Mouse (Mus musculus) cerebellum, adult 9-10 months (tissue): ENCODE results near the gene Clca2.
"Not testable (repeated sequence)": the region's sequence is repeated elsewhere in the genome, so short reads cannot be mapped to it uniquely, and the experiment has no call there.

Experiments
- DNase-seq: peaks from one replicate; pipeline ENCODE4 v3.0.0; 2022

Clca2 gene

DNA sequence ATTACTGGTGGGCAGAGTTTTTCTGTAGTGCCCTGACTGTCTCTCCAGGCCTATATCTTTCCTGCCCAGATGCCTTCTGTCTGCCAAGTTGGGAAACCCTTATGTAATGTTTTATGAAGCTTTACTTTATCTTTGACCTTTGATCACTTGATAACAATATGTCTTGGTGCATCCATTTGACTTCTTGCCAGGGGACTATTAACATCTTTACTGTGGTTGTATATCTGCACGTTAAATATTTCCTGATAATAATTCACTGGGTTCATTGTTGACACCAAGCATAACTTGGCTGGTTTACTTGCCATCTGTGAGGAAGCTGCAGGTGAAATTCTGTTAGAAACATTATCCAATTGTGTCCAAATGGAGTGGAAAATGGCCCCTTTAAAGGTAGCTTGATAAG, 16.2 kb downstream of the Clca2 start:
- no peak for DNase-seq

DNA sequence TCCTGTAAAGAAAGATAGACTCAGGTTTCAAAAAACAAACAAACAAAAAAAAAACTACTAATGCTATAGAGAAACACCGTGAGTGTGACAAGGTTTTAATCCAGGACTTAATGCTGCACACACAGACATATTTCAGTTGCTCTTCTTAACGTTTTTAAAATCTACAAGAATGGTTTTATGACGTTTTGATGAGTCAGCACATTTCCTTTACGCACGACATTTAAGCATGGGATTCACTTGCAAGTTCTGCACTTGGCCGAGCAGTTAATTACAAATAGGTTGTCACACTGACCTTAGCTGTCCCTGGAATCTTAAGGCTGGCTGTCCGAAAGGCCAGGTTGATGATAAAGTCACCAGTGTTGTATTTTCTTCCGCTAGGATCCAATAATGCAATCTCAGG, 18.3 kb downstream of the Clca2 start:
- no peak for DNase-seq

DNA sequence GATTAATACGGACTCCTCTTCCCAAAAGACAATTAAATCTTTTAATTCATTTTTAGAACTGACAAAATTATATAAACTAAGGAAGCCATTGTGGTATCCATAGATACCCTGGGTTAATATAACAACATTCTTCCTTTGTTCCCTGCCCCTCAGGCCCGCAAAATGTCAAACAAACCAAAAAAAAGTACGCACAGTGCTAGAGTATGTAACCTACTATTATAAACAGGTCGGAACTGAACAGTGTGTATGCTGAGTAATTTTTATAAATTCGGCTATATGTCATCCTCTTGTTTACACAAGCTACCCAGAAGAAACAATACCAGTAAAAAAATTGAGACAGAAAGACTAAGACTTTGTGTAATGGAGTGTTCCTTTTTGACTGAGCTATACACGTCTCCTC, 20.8 kb downstream of the Clca2 start:
- no peak for DNase-seq

- no peak for DNase-seq
These were observed 26.9 kb downstream of the Clca2 start for GRCm38 (mm10) chr3:145072339-145072738.

DNA sequence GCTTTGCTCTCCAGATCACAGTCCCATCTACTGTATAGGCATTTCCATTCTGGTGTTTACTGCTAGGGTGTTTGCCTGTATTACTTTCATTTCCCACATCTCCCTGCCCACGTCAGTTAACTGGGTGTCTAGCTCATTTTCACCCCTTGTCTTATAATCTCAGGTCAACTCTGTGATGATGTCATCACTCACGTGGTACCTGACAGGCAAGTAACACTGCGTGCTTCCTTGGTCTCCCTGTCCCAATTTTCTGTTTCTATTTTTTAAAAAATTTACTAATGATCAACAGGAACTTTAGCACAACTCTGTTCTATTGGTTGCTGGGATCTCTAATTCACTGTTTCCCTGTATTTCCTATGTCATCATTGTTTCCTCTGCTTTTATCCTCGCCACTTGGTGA, 30.3 kb downstream of the Clca2 start:
- no peak for DNase-seq

- DNase-seq = not testable (repeated sequence)
These were observed 44.1 kb downstream of the Clca2 start for GRCm38 (mm10) chr3:145055138-145055537.

DNA sequence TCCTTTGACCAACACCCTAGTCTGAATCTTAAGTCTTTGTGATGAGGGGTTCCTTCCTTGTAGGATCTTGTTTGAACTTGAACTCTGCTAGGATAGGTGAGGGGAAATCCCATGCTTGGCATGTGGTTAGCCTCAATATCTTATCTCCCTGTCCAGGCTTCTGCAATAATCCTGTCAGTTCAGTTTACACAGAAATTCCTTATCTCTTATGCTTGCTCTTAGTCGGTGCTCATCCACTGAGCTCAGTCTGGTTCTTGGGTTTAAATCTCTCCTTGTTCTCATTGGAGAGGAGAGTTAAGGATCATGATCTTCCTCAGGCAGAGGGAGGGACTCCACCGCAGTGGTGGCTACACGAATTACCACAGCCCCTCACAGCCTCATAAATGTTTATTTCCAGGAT, 49.4 kb downstream of the Clca2 start:
- DNase-seq = no peak

DNA sequence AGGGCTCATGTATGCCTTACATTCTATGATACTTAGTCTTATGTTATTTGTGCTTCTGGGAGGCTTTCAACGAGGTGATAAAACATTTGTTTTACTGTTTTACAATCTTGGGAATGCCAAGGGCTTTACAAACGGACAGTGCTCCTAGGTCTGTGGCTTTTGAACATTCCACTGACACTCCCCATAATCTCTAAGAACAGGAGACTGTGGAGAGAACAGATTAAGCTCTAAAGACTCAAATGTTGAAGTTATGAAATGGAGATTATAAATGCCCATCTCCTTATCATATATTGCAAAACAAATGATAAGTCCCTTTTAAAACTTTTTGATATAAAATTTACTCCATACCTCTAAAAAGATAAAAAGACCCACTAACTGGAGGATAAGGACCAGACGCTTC, 60.4 kb downstream of the Clca2 start:
- DNase-seq = no peak

DNA sequence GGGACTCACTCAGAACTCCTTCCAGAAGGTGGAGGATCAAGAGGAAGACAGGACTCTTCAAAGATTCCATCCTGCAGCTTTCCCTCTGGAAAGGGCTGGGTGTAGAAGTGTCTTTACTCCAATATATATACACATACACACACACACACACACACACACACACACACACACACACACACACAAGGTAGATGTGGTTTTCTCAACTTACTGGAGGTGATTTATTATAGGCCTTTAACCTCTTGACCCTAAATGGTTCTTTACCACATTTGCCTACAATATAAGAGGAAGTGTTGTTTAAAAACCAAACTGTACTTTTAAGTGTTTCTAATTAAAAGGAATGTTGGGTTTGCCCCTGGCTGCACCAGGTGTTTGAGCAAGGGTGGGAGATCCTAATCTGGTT, 66.6 kb downstream of the Clca2 start, which contains the start of gene Clca1:
Clca1 (minus strand) TSS at position 101 of the 400 bp plus-strand sequence.
- no peak for DNase-seq

DNA sequence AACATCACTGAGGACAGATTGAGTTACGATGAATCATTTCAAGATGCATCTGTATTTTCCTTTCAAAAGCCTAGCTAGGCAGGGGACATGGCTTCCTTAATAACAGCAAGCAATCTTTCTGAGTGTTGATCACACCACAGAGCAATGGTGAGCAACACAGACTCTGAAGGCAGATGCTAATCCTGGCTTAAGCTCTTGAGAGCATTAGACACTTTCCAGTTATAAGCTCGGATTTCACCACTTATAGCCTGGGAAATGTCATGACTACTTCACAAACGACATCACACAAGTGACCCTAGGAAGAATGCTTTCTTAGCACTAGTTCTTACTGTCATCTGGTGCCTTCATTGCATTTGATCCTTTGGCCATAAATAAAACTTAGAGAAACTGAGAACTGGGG, 71.2 kb downstream of the Clca2 start:
- DNase-seq = no peak

DNA sequence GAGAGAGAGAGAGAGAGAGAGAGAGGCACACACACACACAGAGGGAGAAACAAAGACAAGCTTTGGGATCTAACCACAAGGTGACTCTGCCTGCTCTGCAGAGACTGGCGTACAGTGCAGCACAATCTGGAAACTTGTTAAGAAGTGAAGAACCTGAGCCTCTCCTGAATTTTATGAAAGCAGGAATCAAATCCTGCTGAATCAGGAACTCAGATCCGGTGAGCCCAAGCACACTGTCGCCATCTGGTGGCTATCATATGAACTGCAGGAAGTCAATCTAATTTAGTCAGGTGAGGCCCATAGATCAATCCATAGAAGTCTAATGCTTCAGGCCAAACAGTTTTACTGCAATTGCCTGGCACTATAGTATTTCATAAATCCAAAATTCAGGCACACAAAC, 72.5 kb downstream of the Clca2 start:
- DNase-seq = peak; percentile 4
